Mouse (Mus musculus) A20 (cell line): ENCODE data around the gene Frmpd2.
A peak's percentile ranks its signal among the peaks of the same experiment; 100 is the strongest.

Experiments
- DNase-seq: peaks from one replicate; pipeline ENCODE4 v3.0.0-alpha.2; 2011; ENCODE audit warnings: low read depth, low spot score

Frmpd2 gene

GRCm38 (mm10) chr14:33506696-33507095 is 35.2 kb downstream of the Frmpd2 start:
- no peak for DNase-seq

GRCm38 (mm10) chr14:33508660-33509059 is 37.2 kb downstream of the Frmpd2 start:
- no peak for DNase-seq

- no peak for DNase-seq
Observed at GRCm38 (mm10) chr14:33513877-33514276, 42.4 kb downstream of the Frmpd2 start.

- no peak for DNase-seq
Observed at GRCm38 (mm10) chr14:33514756-33515285, 43.3 kb downstream of the Frmpd2 start.

DNA sequence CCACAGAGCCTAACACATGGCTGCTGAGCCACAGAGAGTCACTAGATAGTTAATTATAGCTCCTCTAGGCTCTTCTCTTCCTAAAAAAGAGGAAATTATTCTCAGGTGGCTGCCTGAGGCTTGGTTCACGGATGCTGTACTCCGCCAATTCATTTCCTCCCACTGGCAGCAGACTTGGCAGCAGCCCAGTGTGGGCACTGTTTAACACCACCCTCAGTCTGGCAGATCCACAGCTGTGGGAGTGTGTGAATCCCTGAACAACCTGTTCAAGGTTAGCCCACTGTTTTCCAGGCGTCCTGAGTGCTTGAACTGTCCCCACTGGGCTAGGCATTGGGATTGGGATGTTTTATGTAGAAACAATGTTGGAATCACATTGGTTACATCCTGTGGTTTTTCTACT is 50.0 kb downstream of the Frmpd2 start:
- no peak for DNase-seq

DNA sequence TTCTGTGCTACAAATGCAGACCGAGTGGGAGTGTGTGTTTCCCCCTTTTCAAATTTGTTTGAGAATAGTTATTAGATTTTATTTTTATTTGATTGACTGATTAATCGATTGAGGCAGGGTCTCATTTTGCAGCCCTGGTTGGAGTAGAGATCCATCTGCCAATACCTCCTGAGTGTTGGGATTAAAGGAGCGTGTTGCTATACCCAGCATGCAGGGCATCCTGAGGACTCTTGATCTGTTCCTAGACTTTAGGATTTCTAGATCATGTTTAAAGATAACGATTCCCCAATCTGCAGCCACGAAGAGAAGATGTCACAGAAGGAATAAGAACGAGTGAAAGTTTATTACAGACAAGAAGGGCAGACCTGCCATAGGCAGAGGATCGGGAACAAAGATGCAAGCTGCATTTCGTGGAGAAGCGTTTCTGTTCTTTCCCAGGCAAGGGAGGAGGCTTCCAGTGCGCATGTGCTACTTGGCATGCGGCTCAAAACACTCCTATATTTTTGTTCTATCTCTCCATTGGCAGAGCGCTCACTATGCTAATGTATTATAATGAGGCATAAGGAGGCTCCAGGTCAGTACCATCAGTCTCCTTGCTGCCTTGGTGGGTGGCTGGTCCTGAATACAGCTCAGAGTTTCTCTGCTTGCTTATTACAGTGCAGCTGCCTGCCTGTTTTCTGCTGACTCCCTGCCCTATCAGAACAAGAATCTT is 53.9 kb downstream of the Frmpd2 start:
- DNase-seq = no peak

DNA sequence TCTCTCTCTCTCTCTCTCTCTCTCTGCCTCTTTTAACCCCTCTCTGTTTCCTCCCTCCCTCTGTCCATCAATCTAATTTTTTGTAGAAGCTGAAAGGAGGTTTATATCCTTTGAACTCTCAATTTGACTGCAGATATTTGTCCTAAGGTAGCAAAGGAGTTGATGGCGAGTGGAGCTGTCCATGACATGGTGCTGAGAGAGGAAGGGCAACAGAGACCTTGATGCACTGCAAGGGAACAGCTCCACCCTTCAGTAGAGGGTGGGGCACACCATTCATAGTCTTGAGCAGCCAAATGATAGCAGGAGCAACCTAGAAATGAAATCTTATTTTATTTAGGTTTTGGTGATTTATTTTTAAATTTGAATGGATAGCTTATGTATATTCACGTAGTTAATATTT is 55.1 kb downstream of the Frmpd2 start:
- DNase-seq = no peak

DNA sequence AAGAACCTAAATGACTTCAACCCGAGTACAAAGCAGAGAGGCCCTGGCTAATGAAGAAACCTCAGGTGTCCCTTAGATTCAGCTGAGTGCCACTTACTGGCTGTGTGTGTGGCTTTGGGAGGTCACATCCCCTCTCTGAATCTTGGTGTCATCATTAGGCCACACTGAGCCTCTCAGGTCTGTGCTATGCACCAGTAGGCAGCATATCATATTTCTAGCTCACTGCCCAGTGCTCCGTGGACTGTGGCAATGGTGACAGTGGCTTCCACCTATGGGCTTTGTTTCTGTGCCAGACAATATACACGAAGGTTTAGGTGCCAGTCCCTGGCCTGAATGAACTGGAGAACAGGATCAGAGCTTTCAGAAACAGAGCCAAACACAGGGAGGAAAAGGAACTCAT is 56.4 kb downstream of the Frmpd2 start:
- DNase-seq = no peak

DNA sequence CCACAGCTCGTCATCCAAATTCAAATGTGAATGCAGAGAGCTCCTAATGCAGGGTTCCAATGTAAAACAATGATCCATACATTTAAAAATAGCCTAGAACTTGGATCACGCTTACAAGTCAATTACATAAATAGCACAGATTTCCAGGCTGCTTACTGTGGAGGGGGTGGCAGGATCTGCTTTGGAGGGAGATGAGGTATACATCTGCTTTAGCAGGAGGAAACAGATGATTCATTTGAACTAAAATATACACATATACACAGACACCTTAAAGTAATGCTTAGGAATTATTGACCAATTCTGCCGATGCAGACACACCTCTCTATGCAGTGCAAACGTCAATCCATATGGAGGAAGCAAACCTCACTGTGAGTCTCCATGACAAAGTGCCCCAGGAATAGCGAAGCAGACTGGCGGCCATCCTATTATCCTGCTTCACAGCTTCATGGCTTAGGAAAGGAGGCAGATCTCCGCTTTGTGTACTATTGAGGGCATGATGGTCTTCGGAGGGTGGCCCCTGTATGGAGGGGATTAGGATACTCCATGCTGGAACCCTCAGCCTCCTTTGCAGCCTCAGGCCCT is 59.9 kb downstream of the Frmpd2 start:
- DNase-seq = no peak

- DNase-seq = no peak
Observed at GRCm38 (mm10) chr14:33532792-33533191, 61.3 kb downstream of the Frmpd2 start.

DNA sequence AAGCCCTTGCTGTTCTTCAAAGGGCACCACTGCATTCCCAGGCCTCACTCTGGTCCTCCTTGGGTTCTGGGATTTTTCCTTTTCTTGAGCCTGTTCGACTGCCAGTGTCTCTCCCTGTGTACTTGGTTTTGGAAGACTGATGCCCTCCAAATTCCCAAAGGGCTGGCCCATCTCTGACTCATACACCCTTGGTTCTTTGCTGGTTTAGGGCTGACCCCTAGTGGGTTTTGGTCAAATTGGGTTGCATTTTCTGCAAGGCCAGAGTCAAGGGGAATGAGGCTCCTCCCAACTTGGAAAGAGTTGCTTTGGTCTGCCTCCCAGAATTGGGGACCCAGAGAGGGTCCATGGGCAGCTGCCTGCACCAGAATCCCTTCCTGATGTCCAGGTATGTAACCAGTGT is 62.0 kb downstream of the Frmpd2 start:
- no peak for DNase-seq

DNA sequence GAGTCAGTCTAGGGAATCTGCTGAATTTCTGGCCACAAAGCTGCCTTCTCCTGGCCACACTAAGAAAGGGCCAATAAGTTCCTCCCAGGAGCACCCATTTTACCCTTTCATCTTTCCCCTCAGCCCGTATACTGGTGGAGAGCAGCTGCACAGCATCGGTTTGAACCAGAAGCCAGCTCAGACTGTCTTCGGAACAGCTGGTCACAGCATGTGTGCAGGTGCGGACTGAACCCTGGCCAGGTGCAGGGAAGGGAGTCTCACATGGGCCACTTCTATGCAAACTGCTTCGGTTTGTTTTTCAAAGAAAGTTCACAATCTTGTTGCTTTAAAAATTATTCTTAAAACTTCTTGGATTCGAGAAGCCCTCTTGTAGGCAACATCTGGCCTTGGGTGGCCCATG is 63.8 kb downstream of the Frmpd2 start:
- peak; percentile 70 for DNase-seq

DNA sequence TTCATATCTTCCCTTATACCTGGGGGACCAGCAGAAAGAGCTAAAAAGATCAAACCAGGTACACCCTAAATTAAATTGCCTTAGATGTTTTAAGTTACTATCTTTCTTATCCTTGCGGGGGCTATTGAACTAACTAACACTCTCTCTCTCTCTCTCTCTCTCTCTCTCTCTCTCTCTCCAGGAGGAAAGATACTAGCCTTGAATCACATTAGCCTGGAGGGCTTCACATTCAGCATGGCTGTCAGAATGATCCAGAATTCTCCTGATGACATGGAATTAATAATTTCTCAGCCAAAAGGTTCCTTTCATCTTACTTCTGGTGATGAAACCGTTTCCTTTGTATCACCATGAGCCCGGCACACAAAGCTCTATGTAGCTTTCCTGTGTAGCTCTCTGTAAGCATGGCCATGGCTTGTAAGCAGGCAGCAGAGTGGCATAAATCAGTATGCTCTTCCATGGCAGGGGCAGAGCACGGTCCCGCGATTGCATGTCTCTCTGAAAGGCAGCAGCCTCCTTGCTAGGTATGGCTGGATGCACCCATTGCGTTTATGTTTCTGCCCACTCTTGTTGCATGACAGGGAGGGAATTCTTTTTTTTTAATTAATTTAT is 68.2 kb downstream of the Frmpd2 start:
- DNase-seq = no peak

DNA sequence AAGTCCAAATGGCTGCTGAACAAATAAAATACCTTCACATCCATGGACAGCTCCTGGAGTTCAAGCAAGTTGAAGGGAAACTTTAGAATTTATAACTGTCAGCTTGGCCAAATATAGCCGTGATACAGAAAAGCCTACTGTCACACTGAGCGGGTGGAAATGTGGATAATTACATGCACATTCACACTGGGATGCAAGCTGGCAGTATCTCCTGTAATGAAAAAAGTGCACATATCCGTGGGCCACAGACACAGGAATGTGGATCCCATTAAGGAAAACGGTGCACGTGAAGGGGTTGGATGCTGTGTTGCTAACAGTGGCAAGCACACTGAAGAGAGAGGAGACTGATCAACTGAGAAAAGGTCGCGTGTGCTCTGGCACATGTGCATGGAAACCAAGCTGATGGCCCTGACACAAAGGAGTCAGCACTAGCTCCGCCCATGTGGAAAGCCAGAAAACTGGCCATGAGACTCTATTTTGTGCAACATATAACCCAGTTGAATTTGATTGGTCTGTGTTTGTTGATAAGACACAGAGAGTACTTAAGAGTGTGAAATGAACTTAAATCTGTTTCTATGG is 74.2 kb downstream of the Frmpd2 start:
- no peak for DNase-seq

DNA sequence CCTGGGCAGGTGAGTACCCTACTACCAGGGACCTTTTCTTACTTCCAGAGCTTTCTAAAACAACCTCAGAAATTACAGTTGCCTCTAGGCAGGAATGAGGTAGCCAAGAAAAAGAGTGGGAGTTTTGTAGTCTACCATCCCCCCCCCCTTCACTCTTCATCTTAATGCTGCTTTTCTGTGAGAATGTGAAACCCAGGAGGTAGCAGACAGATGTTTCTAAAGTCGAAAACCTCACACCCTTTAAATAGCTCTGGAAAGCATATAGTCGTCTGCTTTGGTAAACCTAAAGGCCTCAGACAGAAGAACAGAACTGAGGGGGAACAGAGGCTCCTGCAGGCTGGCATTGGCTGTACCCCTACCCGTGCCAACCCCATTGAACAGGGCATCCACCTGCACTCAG is 77.2 kb downstream of the Frmpd2 start:
- DNase-seq = no peak

GRCm38 (mm10) chr14:33549856-33550255 is 78.4 kb downstream of the Frmpd2 start:
- DNase-seq = no peak

GRCm38 (mm10) chr14:33570737-33571136 is 99.2 kb downstream of the Frmpd2 start:
- no peak for DNase-seq

DNA sequence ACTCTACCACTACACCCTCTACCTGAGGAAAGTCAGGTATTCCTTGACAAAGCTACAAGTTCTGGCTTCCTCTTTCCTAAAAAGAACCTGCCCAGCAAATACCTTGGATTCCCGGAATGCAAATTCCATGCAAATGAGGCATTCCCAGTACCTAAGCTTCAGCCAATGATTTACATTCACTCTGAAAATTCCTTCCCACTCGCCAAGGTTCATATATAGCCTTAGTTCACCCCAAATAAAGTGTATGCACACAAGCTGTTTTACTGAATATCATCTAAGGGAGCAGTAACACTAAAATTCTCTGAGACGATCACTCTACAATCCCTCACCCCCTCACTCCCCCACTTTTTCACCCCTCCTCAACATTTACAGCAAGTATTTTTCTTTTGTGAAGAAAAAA is 102.1 kb downstream of the Frmpd2 start:
- DNase-seq = no peak

- peak; percentile 29 for DNase-seq
Observed at GRCm38 (mm10) chr14:33579771-33580484, 108.4 kb downstream of the Frmpd2 start.

GRCm38 (mm10) chr14:33588951-33589350 is 117.5 kb downstream of the Frmpd2 start, which contains the start of gene Ptpn20:
Ptpn20 (plus strand) TSS chr14:33589207.
- peak; percentile 34 for DNase-seq

DNA sequence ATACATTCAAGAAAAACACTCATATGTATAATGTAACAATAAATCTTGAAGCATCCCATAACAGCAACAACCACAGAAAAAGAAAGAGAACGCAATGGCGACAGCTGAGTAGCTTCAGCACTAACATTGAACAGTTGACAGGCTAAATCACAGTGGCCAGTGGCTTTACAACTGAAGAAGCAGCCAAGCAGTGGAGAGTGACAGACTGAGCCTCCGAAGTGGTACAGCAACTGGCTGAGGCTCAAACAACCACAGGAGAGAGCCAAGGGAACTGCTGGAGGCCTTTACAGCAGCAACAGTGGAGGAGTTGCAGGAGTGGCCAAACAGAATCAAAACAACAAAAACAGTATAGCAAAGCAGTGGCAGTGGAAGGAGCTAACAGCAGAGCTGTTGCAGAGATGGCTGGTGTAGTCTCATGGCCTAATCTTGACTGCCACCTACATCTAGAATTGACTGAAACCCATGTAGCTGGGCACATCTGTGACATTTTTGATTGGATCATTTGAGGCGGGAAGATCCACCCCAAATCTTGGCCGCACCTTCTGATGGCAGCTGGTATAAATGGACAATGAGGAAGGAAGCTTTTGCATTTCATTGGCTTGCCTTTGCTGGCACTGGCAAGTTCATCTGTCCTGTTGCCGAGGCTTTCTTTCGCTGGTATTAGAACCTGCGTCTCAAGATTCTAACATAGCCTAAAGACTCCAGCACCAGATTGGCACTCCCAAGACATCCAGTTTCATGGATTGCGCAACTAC is 127.1 kb downstream of the Frmpd2 start:
- DNase-seq = no peak
